ENCODE assay signal across 12 mouse cellular contexts in genomic region chr12:13159346-13160055, GRCm38 (mm10).
DNase-seq lines count a peak whose midpoint lies in the region; ATAC-seq lines count a peak whose summit lies in the region.
"Had no signal": no experiment of that assay in that cellular context is flagged by ENCODE, and none has a peak within 500 bp of the region (broad histone marks: within the 10 kb centered on the region; RNA-seq: fewer than 3 reads in every experiment).

No protein-coding gene starts in this region.

- no peaks in the 10 kb centered on the region for H3K9me3 ChIP-seq in hindbrain, embryonic 16.5 days (ENCODE audit: control insufficient read depth, low read length)
- H3K9me3 ChIP-seq in midbrain, embryonic 10.5 days (replicated peaks), result no peaks in the 10 kb centered on the region
- H3K9me3 ChIP-seq: kidney, embryonic 15.5 days; liver, embryonic 15.5 days had no signal

- no peak overlapping the region for H3K4me2 ChIP-seq in hindbrain, embryonic 16.5 days (ENCODE audit: low read length)
- H3K4me2 ChIP-seq: kidney, embryonic 15.5 days; liver, embryonic 15.5 days had no signal

- DNase-seq in right cerebral cortex, adult 18-20 months, result peak; percentile 67
- no peak for DNase-seq in right cerebral cortex, postnatal 14 days
- peak; percentile 62 for DNase-seq in midbrain, embryonic 10.5 days (ENCODE audit: low spot score)
- DNase-seq in right cerebral cortex, postnatal 4 days, result peak; percentile 23
- DNase-seq in gastrocnemius, postnatal 4 days (ENCODE audit: low spot score in 2 of 2), result no peak
- DNase-seq in kidney, adult 11 months, result no peak
- DNase-seq in kidney, postnatal 4 days, result no peak
- DNase-seq: cerebellum, postnatal 25 days; gastrocnemius, postnatal 36 days had no signal

- no peak overlapping the region for H3K9ac ChIP-seq in hindbrain, embryonic 16.5 days (ENCODE audit: low read depth, low read length)
- H3K9ac ChIP-seq: kidney, embryonic 15.5 days; liver, embryonic 15.5 days had no signal

- H3K4me3 ChIP-seq in hindbrain, embryonic 16.5 days (ENCODE audit: low read length), result no peak overlapping the region
- H3K4me3 ChIP-seq in midbrain, embryonic 10.5 days, result no peak overlapping the region
- H3K4me3 ChIP-seq: kidney, embryonic 15.5 days; liver, embryonic 15.5 days had no signal

- peaks cover 8% of the 10 kb centered on the region for H3K4me1 ChIP-seq in hindbrain, embryonic 16.5 days (ENCODE audit: control insufficient read depth, insufficient read depth, low read depth, low read length)
- H3K4me1 ChIP-seq in midbrain, embryonic 10.5 days, result peaks cover 22% of the 10 kb centered on the region
- H3K4me1 ChIP-seq: liver, embryonic 15.5 days had no signal

- H3K27ac ChIP-seq in hindbrain, embryonic 16.5 days (ENCODE audit: low read depth, low read length), result peak overlapping the region; percentile 48
- H3K27ac ChIP-seq in midbrain, embryonic 10.5 days (replicated peaks), result peak overlapping the region; percentile 82
- H3K27ac ChIP-seq: kidney, embryonic 15.5 days; liver, embryonic 15.5 days had no signal

- ATAC-seq in hindbrain, embryonic 16.5 days, result peak; percentile 91

- H3K27me3 ChIP-seq in hindbrain, embryonic 16.5 days (replicated peaks; ENCODE audit: control insufficient read depth, insufficient read depth, low read length), result no peaks in the 10 kb centered on the region
- no peaks in the 10 kb centered on the region for H3K27me3 ChIP-seq in midbrain, embryonic 10.5 days (ENCODE audit: low read depth, poor library complexity, severe bottlenecking)
- H3K27me3 ChIP-seq: liver, embryonic 15.5 days had no signal

- H3K36me3 ChIP-seq in hindbrain, embryonic 16.5 days (ENCODE audit: control insufficient read depth, insufficient read depth, low read length), result no peaks in the 10 kb centered on the region
- H3K36me3 ChIP-seq in midbrain, embryonic 10.5 days, result no peaks in the 10 kb centered on the region
- H3K36me3 ChIP-seq: kidney, embryonic 15.5 days; liver, embryonic 15.5 days had no signal

Comparison
In these comparisons a context has a peak if more than half of its experiments do, and no peak if none do; other contexts are left out.
1. DNase-seq: peak in right cerebral cortex, adult 18-20 months (single experiment), midbrain, embryonic 10.5 days (single experiment) and right cerebral cortex, postnatal 4 days (single experiment); none in right cerebral cortex, postnatal 14 days (single experiment), gastrocnemius, postnatal 4 days (0 of 2), kidney, adult 11 months (single experiment) and kidney, postnatal 4 days (0 of 2).